Mouse (Mus musculus): ENCODE measurements around the gene Il33. TPM values are rescaled to one million over a fixed set of nuclear protein-coding genes. Genes with fewer than 3 reads are reported as not detected.
A peak's percentile ranks its signal among the peaks of the same experiment; 100 is the strongest.

The Il33 gene
- polyA plus RNA-seq, 1 experiment from 2014 or later = 18.6 TPM

- Histone ChIP-seq H3K27ac (replicated peaks) (no peak overlapping the region), H3K9ac (no peak overlapping the region), H3K36me3 (no peaks in the 10 kb centered on the region), H3K4me1 (no peaks in the 10 kb centered on the region), H3K9me3 (replicated peaks) (no peaks in the 10 kb centered on the region), H3K4me3 (replicated peaks) (no peak overlapping the region), H3K27me3 (no peaks in the 10 kb centered on the region), H3K4me2 (replicated peaks) (no peak overlapping the region)
- 74% methylated on average over 2 of the region's 2 CpGs for WGBS
- ATAC-seq (ENCODE audit: insufficient number of reproducible peaks, low FRiP score, low TSS enrichment, low read depth) = no peak
Measured at GRCm38 (mm10) chr19:29955454-29955853, 30.5 kb downstream of the Il33 start.

DNA sequence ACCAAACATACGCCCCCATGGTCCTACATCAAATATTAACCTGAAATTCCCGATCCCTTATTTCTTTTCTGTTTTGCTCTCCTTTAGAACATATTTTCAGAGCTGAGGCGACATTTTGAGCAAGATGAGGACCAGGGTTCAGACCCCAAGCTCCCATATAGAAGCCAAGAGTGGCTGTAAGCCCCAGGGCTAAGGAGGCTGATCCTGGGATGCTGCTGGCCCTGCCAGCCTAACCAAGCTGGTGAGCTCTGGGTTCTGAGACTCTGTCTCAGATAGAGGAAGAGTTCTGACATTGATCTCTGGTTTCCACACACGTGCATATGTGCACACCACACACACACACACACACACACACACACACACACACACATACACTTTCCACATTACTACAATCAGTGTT lies 36.0 kb downstream of the Il33 start:
- Histone ChIP-seq H3K4me3 (replicated peaks) (no peak overlapping the region), H3K27ac (replicated peaks) (no peak overlapping the region), H3K36me3 (no peaks in the 10 kb centered on the region), H3K4me2 (replicated peaks) (no peak overlapping the region), H3K27me3 (no peaks in the 10 kb centered on the region), H3K4me1 (no peaks in the 10 kb centered on the region), H3K9ac (no peak overlapping the region), H3K9me3 (replicated peaks) (no peaks in the 10 kb centered on the region)
- no peak for ATAC-seq (ENCODE audit: insufficient number of reproducible peaks, low FRiP score, low TSS enrichment, low read depth)
- 78% methylated on average over 4 of the region's 4 CpGs for WGBS

- WGBS = 77% methylated on average over 6 of the region's 6 CpGs
- no peaks in the 10 kb centered on the region for H3K9me3 ChIP-seq (replicated peaks)
- no peaks in the 10 kb centered on the region for H3K27me3 ChIP-seq
- no peak overlapping the region for H3K4me3 ChIP-seq (replicated peaks)
- no peak overlapping the region for H3K27ac ChIP-seq (replicated peaks)
- no peak for ATAC-seq (ENCODE audit: insufficient number of reproducible peaks, low FRiP score, low TSS enrichment, low read depth)
- no peak overlapping the region for H3K9ac ChIP-seq
- H3K36me3 ChIP-seq = no peaks in the 10 kb centered on the region
- no peaks in the 10 kb centered on the region for H3K4me1 ChIP-seq
- no peak overlapping the region for H3K4me2 ChIP-seq (replicated peaks)
Measured at GRCm38 (mm10) chr19:29961842-29962241, 36.9 kb downstream of the Il33 start.

- Histone ChIP-seq H3K9ac (no peak overlapping the region), H3K9me3 (replicated peaks) (no peaks in the 10 kb centered on the region), H3K4me1 (no peaks in the 10 kb centered on the region), H3K4me3 (replicated peaks) (no peak overlapping the region), H3K36me3 (no peaks in the 10 kb centered on the region), H3K4me2 (replicated peaks) (no peak overlapping the region), H3K27me3 (no peaks in the 10 kb centered on the region), H3K27ac (replicated peaks) (no peak overlapping the region)
- WGBS = 89% methylated on average over 2 of the region's 2 CpGs
- no peak for ATAC-seq (ENCODE audit: insufficient number of reproducible peaks, low FRiP score, low TSS enrichment, low read depth)
Measured at GRCm38 (mm10) chr19:29963598-29964092, 38.7 kb downstream of the Il33 start.

GRCm38 (mm10) chr19:29967960-29968359 lies 43.0 kb downstream of the Il33 start:
- Histone ChIP-seq H3K27ac (replicated peaks) (no peak overlapping the region), H3K4me3 (replicated peaks) (no peak overlapping the region), H3K4me1 (no peaks in the 10 kb centered on the region), H3K4me2 (replicated peaks) (no peak overlapping the region), H3K9ac (no peak overlapping the region), H3K36me3 (no peaks in the 10 kb centered on the region), H3K9me3 (replicated peaks) (no peaks in the 10 kb centered on the region), H3K27me3 (no peaks in the 10 kb centered on the region)
- WGBS = 90% methylated on average over 3 of the region's 3 CpGs
- ATAC-seq (ENCODE audit: insufficient number of reproducible peaks, low FRiP score, low TSS enrichment, low read depth) = no peak

DNA sequence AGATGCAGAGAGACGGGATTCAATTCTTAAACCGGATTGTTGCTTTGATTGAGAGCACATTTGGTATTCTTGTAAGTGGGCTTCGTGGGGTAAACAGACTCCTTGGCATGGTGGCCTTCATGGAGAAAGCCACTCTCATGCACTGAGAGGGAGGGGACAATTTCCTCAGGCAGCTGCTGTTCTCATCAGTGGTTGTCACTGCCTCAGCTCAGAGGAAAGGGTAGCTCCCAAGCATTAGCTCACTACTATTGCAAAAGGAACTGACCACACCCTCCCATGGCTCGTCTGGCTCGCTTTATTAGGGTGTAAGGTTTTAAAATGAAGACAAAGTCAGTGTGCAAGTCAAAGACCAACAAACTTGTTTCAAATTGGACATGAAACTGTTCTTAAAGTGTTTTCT lies 48.5 kb downstream of the Il33 start:
- H3K36me3 ChIP-seq = no peaks in the 10 kb centered on the region

DNA sequence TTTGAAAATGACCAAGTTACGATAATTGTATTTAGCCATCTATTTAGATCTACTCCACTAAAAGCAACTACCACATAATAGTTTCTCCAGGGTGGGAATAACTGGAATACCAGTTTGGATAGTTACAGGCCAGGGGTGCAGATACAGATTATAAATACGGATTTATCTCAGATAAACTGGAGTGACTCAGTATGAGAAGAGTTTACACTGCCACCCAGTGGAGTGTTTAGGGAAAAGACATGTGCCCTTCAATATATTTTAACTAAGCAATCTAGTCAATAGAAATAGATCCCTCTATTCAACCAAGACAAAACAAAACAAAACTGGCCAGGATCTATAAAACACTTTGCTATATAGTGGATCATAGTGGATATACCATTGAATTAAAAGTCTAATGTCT lies 53.9 kb downstream of the Il33 start:
- no peak overlapping the region for H3K9ac ChIP-seq
- WGBS = 60% methylated on average over 2 of the region's 2 CpGs
- no peak overlapping the region for H3K27ac ChIP-seq (replicated peaks)
- H3K4me3 ChIP-seq (replicated peaks) = no peak overlapping the region
- no peaks in the 10 kb centered on the region for H3K9me3 ChIP-seq (replicated peaks)
- no peaks in the 10 kb centered on the region for H3K27me3 ChIP-seq
- no peak overlapping the region for H3K4me2 ChIP-seq (replicated peaks)
- no peaks in the 10 kb centered on the region for H3K4me1 ChIP-seq
- ATAC-seq (ENCODE audit: insufficient number of reproducible peaks, low FRiP score, low TSS enrichment, low read depth) = no peak
- H3K36me3 ChIP-seq = no peaks in the 10 kb centered on the region

More for the DNA sequence above, 48.5 kb downstream of the Il33 start:
- no peaks in the 10 kb centered on the region for H3K4me1 ChIP-seq
- no peak overlapping the region for H3K27ac ChIP-seq (replicated peaks)
- no peak for ATAC-seq (ENCODE audit: insufficient number of reproducible peaks, low FRiP score, low TSS enrichment, low read depth)
- H3K4me3 ChIP-seq (replicated peaks) = no peak overlapping the region
- no peak overlapping the region for H3K9ac ChIP-seq
- H3K27me3 ChIP-seq = no peaks in the 10 kb centered on the region
- no peaks in the 10 kb centered on the region for H3K9me3 ChIP-seq (replicated peaks)
- 65% methylated on average over 5 of the region's 5 CpGs for WGBS
- H3K4me2 ChIP-seq (replicated peaks) = no peak overlapping the region

DNA sequence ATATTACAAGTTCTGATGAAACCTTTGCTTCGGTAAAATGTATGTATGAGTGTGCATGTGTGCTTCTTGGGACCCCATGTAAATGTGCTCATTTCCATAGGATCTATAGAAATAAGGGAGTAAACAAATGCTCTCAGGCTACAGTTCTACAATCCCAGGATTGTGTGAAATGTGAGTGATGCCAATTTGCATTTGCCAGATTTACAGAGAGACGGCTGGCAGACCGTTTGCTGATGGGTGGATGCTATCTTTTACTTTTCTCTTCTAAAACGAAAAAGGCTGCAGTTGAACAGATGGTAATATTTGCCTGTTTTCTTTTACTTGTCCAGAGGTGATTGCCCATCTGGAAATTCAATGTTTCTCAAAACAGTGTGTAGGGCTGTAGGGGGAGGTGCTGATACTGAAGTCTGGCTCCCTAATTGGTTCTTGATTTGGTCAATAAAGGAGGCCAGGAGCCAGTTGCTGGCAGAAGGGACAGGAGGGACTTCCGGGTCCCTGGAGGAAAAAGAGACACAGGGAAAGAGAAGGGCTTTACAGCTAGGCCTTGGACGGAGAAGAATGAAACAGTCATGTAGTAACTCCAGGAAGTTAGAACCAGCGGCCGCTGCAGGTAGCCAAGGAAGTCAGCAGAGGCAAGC lies 54.7 kb downstream of the Il33 start:
- no peak overlapping the region for H3K4me2 ChIP-seq (replicated peaks)
- no peak for ATAC-seq (ENCODE audit: insufficient number of reproducible peaks, low FRiP score, low TSS enrichment, low read depth)
- WGBS = 70% methylated on average over 8 of the region's 8 CpGs
- no peaks in the 10 kb centered on the region for H3K4me1 ChIP-seq
- H3K4me3 ChIP-seq (replicated peaks) = no peak overlapping the region
- H3K27ac ChIP-seq (replicated peaks) = no peak overlapping the region
- H3K9me3 ChIP-seq (replicated peaks) = no peaks in the 10 kb centered on the region
- H3K36me3 ChIP-seq = no peaks in the 10 kb centered on the region
- no peak overlapping the region for H3K9ac ChIP-seq
- H3K27me3 ChIP-seq = no peaks in the 10 kb centered on the region

DNA sequence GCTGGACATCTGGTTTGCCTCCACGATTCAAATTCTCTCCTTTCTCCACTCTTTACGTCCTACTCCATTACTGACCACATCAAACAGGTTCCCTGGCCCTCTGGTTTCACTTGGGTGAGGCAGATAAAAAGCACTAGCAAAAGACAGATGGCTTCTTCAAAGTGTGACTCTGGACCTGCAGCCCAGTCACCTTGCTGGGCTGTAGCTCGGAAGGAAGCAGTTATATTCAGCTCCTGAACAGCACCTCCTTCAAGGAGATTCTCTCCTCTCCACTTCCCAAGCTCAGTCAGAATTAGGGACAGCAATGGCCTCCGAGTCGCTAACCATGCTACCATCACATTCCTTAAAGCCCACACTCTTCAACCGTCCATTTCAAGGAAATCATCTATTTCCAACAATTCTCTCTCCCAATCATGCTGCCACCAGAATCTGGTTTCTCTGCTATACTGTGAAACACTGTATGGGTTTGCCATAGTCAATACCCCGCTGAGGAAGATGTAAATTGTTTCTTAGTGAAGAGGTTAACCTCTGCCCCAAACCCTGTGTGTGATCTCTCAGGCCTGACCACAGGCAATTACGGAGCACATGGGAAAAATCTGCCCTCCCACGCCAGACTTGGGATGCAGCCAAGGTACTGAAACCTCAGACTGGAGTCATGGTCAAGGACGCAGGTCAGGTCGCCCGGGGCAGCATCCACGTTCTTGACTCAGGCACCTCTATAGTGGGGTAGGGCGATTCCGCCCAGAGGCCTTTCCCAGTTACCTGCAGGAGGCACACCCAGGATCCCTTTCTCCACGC lies 59.5 kb downstream of the Il33 start:
- H3K9ac ChIP-seq = no peak overlapping the region
- H3K4me1 ChIP-seq = no peaks in the 10 kb centered on the region
- no peak overlapping the region for H3K4me2 ChIP-seq (replicated peaks)
- no peaks in the 10 kb centered on the region for H3K9me3 ChIP-seq (replicated peaks)
- H3K27ac ChIP-seq (replicated peaks) = no peak overlapping the region
- H3K4me3 ChIP-seq (replicated peaks) = no peak overlapping the region
- ATAC-seq (ENCODE audit: insufficient number of reproducible peaks, low FRiP score, low TSS enrichment, low read depth) = no peak
- H3K27me3 ChIP-seq = no peaks in the 10 kb centered on the region
- H3K36me3 ChIP-seq = no peaks in the 10 kb centered on the region
- WGBS = 69% methylated on average over 16 of the region's 16 CpGs

- Histone ChIP-seq H3K4me3 (replicated peaks) (no peak overlapping the region), H3K9ac (no peak overlapping the region), H3K4me1 (no peaks in the 10 kb centered on the region), H3K4me2 (replicated peaks) (no peak overlapping the region), H3K36me3 (no peaks in the 10 kb centered on the region), H3K9me3 (replicated peaks) (no peaks in the 10 kb centered on the region), H3K27me3 (no peaks in the 10 kb centered on the region), H3K27ac (replicated peaks) (peak overlapping the region; percentile 65; the same call in 1 of the 2 replicates)
- ATAC-seq (ENCODE audit: insufficient number of reproducible peaks, low FRiP score, low TSS enrichment, low read depth) = no peak
- 52% methylated on average over 12 of the region's 12 CpGs for WGBS
Measured at GRCm38 (mm10) chr19:29986464-29987091, 61.7 kb downstream of the Il33 start.
